Mouse (Mus musculus): ENCODE measurements at regions not wholly inside any gene's neighbourhood (a gene's known extent, or its start where the extent isn't known, plus 50 kb on each side); places are given as distances from the start of the nearest gene placed in this dataset.

DNA sequence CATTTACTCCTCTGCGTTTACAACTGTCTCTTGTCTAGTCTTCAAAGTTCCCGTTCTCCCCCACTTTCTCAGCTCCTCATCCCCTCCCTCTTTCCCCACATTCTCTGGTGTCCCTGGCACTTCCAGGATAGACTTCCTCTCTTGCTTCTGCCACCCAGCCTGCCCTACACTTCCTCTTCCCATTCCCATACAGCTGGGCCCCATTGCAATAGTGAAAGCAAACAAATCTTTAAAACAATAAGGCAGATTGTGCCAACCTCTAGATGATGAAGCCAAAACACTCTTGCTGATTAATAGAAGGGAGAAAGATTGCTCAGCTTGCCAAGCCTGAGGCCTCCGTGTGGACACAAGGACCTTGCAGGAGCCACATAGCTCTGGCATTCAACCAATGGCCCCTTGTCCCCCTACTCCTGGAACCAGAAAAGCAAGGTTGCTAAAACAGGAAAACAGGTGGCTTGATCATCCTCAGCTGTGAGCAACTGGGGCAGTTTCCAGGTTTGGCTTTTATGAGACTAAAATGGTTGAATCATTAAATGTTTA, 267.1 kb upstream of the Dynlrb2 start:
- DNase-seq (ENCODE audit: low spot score in 2 of 2): no peak

GRCm38 (mm10) chr8:116229654-116230136, 275.1 kb upstream of the Dynlrb2 start:
- no peak for DNase-seq (ENCODE audit: low spot score in 2 of 2)

DNA sequence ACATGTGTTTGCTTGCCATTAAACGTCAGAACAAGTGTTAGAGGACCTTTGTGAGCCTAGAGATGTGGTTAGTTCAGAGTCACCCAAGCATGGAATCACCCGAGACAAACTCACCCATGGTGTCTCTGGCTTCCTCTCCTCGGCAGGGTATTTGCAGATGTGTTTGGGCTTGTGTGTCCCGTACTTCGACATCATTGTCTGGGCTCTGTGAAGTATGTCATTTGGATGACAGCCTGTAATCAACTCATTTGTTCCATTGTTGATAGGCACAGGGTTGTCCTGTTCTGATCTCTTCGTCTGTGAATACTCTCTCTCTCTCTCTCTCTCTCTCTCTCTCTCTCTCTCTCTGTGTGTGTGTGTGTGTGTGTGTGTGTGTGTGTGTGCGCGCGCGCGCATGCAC, 277.8 kb upstream of the Dynlrb2 start:
- DNase-seq (ENCODE audit: low spot score in 2 of 2): no peak

GRCm38 (mm10) chr8:116223235-116223634, 281.5 kb upstream of the Dynlrb2 start:
- no peak for DNase-seq (ENCODE audit: low spot score in 2 of 2)

GRCm38 (mm10) chr8:116215909-116216308, 288.9 kb upstream of the Dynlrb2 start:
- DNase-seq (ENCODE audit: low spot score in 2 of 2): no peak

DNA sequence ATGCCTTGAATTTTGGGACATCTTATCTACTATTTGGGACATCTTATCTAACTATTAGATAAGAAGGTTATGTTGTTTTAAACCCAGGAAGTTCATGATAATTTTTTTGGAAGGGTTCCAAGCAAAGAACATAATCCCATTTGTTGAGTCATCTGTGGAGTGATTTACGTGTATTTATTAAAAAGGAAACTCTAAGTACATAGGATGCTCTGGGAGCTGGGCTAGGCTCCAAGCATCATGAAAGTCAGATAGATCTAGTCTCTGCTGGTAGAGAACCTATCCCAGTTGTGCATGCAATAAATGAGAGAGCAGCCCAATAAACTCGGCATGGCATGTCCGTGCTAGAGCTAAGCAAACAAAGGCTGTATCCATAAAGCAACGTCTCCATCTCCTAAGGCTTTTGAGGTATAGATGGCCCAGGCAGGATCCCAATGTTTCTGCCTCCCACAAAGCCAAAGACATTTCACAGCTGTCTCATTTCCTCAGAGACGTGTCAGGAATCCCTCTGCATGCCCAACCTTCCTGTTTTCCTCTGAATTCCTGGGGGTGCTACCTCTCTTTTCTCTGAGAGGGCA, 289.4 kb upstream of the Dynlrb2 start:
- DNase-seq (ENCODE audit: low spot score in 2 of 2): no peak

GRCm38 (mm10) chr8:116203631-116204030, 301.1 kb upstream of the Dynlrb2 start:
- no peak for DNase-seq (ENCODE audit: low spot score in 2 of 2)

DNA sequence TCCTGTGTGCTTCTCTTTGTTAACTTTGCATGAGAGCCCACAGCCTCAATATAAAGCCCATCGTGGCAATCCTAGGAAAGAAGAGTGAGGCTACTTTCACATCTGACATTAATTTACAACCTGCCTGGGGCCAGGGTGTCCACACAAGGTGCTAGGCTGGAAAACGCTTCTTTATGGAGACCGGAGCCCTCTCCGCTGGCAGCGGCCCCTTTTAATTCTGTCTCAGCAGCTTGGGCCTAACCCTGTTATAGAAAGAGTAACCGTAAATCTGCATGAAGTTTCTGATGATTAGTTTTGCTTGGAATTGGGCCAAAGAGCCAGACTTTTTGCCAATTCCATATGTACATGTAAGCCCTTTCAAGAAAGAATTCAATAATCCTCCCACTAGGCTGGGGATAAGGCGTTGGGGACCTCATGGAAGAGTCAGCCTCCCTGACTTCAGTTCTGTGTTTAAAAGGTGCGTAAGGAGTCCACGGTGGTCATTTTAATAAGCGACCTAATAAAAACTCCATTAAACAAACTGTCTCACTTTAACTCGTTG, 304.2 kb upstream of the Dynlrb2 start:
- DNase-seq (ENCODE audit: low spot score in 2 of 2): no peak

DNA sequence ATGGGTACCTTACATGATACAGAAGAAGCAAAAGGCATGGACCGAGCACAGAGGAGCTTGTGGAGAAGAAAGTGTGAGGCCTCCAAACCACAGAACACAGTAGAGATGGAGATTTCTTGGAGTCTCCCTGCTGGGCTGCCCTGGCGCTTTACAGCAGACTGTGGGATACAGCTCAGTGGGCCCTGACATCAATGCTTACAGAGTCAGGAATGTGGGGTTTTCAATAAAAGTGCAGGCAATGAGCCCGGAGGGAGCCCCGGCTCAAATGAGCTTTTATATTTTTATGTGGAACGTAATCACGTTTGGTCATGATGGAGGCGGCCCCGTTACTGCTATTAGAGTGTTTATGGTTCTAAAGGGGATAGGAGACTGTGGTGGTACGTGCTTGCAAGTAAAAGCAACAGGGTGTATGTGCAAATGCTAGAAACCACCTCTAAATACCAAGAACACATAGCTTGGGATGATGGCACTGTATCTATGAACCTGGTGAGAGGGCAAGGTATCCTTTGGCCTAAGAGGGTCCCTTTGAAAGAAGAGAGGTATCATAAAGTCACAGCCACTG, 308.1 kb upstream of the Dynlrb2 start:
- no peak for DNase-seq (ENCODE audit: low spot score in 2 of 2)

DNA sequence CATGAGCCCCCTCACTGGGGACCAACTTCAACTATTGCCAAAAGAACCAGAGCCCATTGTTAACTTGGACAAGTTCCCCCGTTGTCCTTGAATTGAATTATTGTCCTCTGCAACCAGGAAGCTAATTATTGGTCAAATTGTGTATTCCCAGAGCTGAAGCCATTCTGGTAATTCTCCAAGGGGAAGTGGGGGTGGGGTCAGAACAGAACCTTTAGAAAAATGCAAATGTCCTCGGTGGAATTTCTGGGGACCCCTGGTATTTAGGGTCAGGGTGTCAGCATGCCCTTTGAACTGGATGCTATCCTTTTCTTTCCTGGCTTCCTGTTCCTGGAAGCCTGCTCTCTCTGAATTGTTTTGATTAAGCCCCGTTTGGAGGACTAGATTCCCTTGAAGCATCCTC, 312.7 kb upstream of the Dynlrb2 start:
- DNase-seq (ENCODE audit: low spot score in 2 of 2): no peak

GRCm38 (mm10) chr8:116185206-116185605, 319.6 kb upstream of the Dynlrb2 start:
- no peak for DNase-seq (ENCODE audit: low spot score in 2 of 2)

- no peak for DNase-seq (ENCODE audit: low spot score in 2 of 2)
These were observed 320.5 kb upstream of the Dynlrb2 start for GRCm38 (mm10) chr8:116184241-116184640.

- DNase-seq (ENCODE audit: low spot score in 2 of 2): no peak
These were observed 326.8 kb upstream of the Dynlrb2 start for GRCm38 (mm10) chr8:116177946-116178345.

DNA sequence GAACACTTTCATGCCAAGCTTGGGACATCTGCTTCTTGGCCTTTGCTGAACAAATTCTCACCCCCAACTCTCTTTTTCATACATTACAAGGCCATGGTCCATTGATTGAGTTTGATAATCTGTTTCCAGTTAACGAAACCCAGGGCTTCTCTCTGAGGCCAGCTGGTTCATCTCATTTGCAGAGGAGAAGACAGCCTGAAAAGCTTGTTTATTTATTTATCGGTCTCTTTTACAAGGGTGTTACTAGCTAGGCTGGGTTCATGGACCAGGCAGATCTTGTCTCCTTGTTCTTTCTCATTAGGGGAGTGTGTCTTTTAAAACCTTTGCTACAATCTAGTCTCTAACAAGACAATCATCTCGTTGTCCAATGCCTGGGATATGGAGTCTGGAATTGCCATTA, 329.9 kb upstream of the Dynlrb2 start:
- DNase-seq (ENCODE audit: low spot score in 2 of 2): no peak

DNA sequence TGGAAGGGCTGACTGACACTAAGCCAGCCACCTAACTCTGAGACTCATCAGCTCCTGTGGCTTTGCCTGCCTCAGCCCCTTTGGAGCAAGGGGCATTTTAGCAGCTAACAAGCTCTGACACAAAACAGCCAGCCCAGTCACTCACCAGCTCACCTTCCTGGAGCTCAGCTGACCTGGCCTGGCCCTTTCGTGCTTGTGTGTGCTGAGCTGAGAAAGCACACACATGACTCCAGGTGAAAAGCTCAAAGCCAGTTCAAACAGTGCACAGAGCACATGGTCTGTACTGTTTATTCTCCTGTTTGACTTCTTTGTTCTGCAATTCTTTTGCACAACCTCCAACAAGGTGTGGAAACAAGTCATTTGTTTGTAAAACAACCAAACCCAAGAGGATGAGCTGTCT, 330.8 kb upstream of the Dynlrb2 start:
- DNase-seq (ENCODE audit: low spot score in 2 of 2): no peak

DNA sequence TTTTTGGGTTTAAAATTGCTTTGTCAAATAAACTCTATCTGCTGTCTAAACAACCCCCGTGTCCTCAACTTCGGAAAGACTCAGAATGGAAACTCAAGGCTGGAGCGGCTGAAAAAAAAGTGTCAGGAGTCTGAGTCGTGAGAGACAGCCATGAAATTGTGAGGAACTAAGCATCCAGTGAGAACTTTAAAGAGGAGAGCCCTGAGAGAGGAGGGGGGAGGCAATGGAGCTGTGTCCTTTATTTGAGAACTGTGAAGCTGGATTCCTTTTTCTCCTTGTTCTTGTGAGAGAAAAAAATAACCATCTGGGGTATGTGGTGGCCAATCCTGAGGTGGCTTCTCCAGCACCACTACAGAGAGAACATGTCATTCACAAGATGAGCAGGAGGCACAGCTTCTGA, 336.9 kb upstream of the Dynlrb2 start:
- DNase-seq (ENCODE audit: low spot score in 2 of 2): no peak

GRCm38 (mm10) chr8:116164989-116165299, 339.8 kb upstream of the Dynlrb2 start:
- DNase-seq (ENCODE audit: low spot score in 2 of 2): no peak

- no peak for DNase-seq (ENCODE audit: low spot score in 2 of 2)
These were observed 340.4 kb upstream of the Dynlrb2 start for GRCm38 (mm10) chr8:116164190-116164988.

DNA sequence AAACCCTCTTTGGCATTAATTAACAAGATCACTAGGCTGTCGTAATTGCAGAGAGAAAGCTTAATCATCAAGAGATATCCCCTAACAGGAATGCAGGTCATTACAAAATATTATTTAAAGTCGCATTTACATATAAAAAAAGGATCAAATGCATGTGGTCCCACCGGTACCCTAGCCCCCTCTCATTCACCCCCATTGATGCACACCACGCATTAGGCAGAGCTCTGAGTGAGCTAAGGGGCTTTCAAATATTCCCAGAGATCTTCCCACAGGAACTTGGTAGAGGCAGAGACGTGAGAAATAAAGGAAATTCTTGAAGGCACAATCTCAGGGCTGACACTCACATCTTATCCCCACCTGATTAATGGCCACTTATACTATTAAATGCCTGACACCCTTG, 343.8 kb upstream of the Dynlrb2 start:
- DNase-seq (ENCODE audit: low spot score in 2 of 2): no peak

DNA sequence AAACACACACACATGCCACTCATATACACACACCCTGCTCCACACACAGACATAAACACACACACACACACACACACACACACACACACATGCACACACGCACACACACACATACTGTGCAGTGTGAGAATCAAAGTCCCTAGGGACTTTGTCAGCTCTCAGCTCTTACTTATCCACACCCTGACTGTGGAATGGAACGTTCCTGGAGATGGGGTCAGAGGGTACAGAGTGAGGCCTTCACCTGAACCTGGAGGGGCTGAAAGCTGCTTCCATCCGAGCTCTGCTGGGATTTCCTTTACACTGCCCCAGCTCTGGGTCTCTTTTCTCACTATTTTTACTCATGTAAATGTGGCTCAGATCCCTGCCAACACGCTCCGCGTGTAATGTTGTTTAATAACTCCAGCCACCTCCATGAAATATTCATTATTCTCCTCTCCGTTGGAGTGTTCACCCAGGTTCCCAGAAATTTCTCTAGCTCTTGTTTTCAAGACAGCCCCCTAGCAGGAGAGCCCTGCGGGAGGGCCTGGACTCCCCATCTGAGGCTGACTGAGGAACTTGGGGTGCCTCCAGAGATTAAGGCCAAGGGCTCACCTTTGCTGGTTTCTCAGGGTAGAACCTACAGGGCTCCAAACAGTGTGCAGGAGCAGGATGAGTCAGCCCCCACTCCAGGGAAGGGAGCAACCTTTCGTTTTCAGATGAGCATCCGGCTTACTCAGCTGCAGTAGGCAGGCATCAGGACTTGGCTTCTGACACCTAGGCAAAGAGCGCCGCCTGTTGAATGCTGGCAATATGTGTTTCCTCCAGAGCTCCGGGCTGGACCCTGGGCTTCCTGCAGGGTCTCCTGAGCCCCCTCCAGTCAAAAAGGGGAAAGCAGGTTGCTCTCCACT, 360.8 kb upstream of the Dynlrb2 start:
- peak; percentile 29 to 65 for DNase-seq (ENCODE audit: low spot score in 2 of 2)

GRCm38 (mm10) chr8:116141363-116141762, 363.4 kb upstream of the Dynlrb2 start:
- DNase-seq (ENCODE audit: low spot score in 2 of 2): no peak

DNA sequence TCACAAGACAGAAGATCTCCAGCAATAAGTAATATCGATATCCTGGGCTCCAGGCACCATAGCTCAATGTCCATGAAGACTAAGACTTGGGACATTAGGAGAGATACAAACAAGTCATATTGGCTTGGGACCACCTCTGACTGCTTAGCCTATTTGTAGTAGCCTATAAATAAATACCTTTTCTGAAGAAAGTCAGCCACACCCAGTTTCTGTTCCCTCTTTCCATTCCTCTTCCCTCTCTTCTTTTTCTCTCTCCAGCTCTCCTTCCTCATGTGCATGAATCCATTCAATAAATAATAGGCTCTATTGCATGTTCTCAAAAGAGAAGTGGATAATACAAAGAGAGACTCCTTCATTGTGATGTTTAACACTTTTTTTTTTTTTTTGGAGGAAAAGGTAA, 364.8 kb upstream of the Dynlrb2 start:
- no peak for DNase-seq (ENCODE audit: low spot score in 2 of 2)

All from cerebellum, postnatal 4 days (tissue).